Mouse (Mus musculus): ENCODE results near the gene Trim12c.
"Not testable (repeated sequence)": the region's sequence is repeated elsewhere in the genome, so short reads cannot be mapped to it uniquely, and the experiment has no call there.

Gene Trim12c

GRCm38 (mm10) chr7:104352717-104353599 lies at the start of gene Trim12c:
TSS of gene Trim12c (minus strand) at chr7:104353362.
- no peak for DNase-seq (ENCODE audit: low spot score)

GRCm38 (mm10) chr7:104401140-104401539 lies 48.0 kb upstream of the Trim12c start:
- no peak for DNase-seq (ENCODE audit: low spot score)

GRCm38 (mm10) chr7:104400698-104401097 lies 47.5 kb upstream of the Trim12c start, which contains the start of gene Trim30c:
TSS of gene Trim30c (minus strand) at chr7:104400837.
- DNase-seq (ENCODE audit: low spot score), result no peak

- DNase-seq (ENCODE audit: low spot score), result no peak
Measured at GRCm38 (mm10) chr7:104398492-104398891, 45.3 kb upstream of the Trim12c start.

GRCm38 (mm10) chr7:104369736-104370414 lies 16.7 kb upstream of the Trim12c start, which contains the start of gene Trim30b:
TSS of gene Trim30b (minus strand) at chr7:104369884.
- no peak for DNase-seq (ENCODE audit: low spot score)

- no peak for DNase-seq (ENCODE audit: low spot score)
Measured at GRCm38 (mm10) chr7:104366339-104366738, 13.2 kb upstream of the Trim12c start.

GRCm38 (mm10) chr7:104353600-104353967 lies 422 bp upstream of the Trim12c start:
- no peak for DNase-seq (ENCODE audit: low spot score)

GRCm38 (mm10) chr7:104348043-104348442 lies 5.1 kb downstream of the Trim12c start:
- DNase-seq (ENCODE audit: low spot score), result not testable (repeated sequence)

GRCm38 (mm10) chr7:104340744-104341143 lies 12.4 kb downstream of the Trim12c start:
- DNase-seq (ENCODE audit: low spot score), result not testable (repeated sequence)

GRCm38 (mm10) chr7:104335547-104335946 lies 17.6 kb downstream of the Trim12c start:
- DNase-seq (ENCODE audit: low spot score), result not testable (repeated sequence)

GRCm38 (mm10) chr7:104329171-104329570 lies 24.0 kb downstream of the Trim12c start, which contains the start of gene Trim34b:
TSS of gene Trim34b (plus strand) at chr7:104329471.
- not testable (repeated sequence) for DNase-seq (ENCODE audit: low spot score)

- DNase-seq (ENCODE audit: low spot score), result no peak
Measured at GRCm38 (mm10) chr7:104322028-104322427, 31.1 kb downstream of the Trim12c start.

- DNase-seq (ENCODE audit: low spot score), result not testable (repeated sequence)
Measured at GRCm38 (mm10) chr7:104315369-104316080, 37.6 kb downstream of the Trim12c start, which contains the start of gene Trim12a. TSS of gene Trim12a (minus strand) at chr7:104315466.

- DNase-seq (ENCODE audit: low spot score), result no peak
Measured at GRCm38 (mm10) chr7:104314796-104315353, 38.3 kb downstream of the Trim12c start.

GRCm38 (mm10) chr7:104291638-104292400 lies 61.3 kb downstream of the Trim12c start:
- no peak for DNase-seq (ENCODE audit: low spot score)

- DNase-seq (ENCODE audit: low spot score), result no peak
Measured at GRCm38 (mm10) chr7:104290641-104291040, 62.5 kb downstream of the Trim12c start.
